Mouse (Mus musculus) 416B (cell line): Measurements from ENCODE around the gene Frem2.

ENCODE experiments used
- DNase-seq: peaks from one replicate; pipeline ENCODE4 v3.0.0; 2011; ENCODE audit warnings: low read depth

Gene Frem2

GRCm38 (mm10) chr3:53656878-53657561 lies at the start of gene Frem2:
Frem2 (minus strand) TSS chr3:53657355.
- no peak for DNase-seq

- DNase-seq: no peak
These were observed 48.9 kb upstream of the Frem2 start for GRCm38 (mm10) chr3:53705992-53706495.

- no peak for DNase-seq
These were observed 46.0 kb upstream of the Frem2 start for GRCm38 (mm10) chr3:53703126-53703505.

- DNase-seq: no peak
These were observed 45.4 kb upstream of the Frem2 start for GRCm38 (mm10) chr3:53702421-53703125.

GRCm38 (mm10) chr3:53701940-53702339 lies 44.8 kb upstream of the Frem2 start:
- DNase-seq: no peak

- DNase-seq: no peak
These were observed 30.6 kb upstream of the Frem2 start for GRCm38 (mm10) chr3:53687776-53688175.

GRCm38 (mm10) chr3:53682244-53682643 lies 25.1 kb upstream of the Frem2 start:
- DNase-seq: no peak

- no peak for DNase-seq
These were observed 23.7 kb upstream of the Frem2 start for GRCm38 (mm10) chr3:53680816-53681215.

GRCm38 (mm10) chr3:53674225-53674624 lies 17.1 kb upstream of the Frem2 start:
- no peak for DNase-seq

GRCm38 (mm10) chr3:53669736-53670135 lies 12.6 kb upstream of the Frem2 start:
- DNase-seq: no peak

- DNase-seq: no peak
These were observed 784 bp upstream of the Frem2 start for GRCm38 (mm10) chr3:53657744-53658534.

GRCm38 (mm10) chr3:53656328-53656877 lies 752 bp downstream of the Frem2 start:
- DNase-seq: no peak

GRCm38 (mm10) chr3:53655343-53655742 lies 1.8 kb downstream of the Frem2 start:
- no peak for DNase-seq

GRCm38 (mm10) chr3:53650003-53650748 lies 7.0 kb downstream of the Frem2 start:
- DNase-seq: no peak

- DNase-seq: no peak
These were observed 7.7 kb downstream of the Frem2 start for GRCm38 (mm10) chr3:53649425-53649824.

GRCm38 (mm10) chr3:53648902-53649301 lies 8.3 kb downstream of the Frem2 start:
- DNase-seq: no peak

- DNase-seq: no peak
These were observed 21.2 kb downstream of the Frem2 start for GRCm38 (mm10) chr3:53635948-53636347.

GRCm38 (mm10) chr3:53631126-53631525 lies 26.0 kb downstream of the Frem2 start:
- DNase-seq: no peak

- DNase-seq: no peak
These were observed 26.5 kb downstream of the Frem2 start for GRCm38 (mm10) chr3:53630630-53631029.

- no peak for DNase-seq
These were observed 27.2 kb downstream of the Frem2 start for GRCm38 (mm10) chr3:53629966-53630365.

GRCm38 (mm10) chr3:53623222-53623621 lies 33.9 kb downstream of the Frem2 start:
- DNase-seq: no peak

- DNase-seq: no peak
These were observed 36.2 kb downstream of the Frem2 start for GRCm38 (mm10) chr3:53620978-53621377.
